Mouse (Mus musculus): ENCODE data around the gene Pmpca. TPM values are rescaled to one million over a fixed set of nuclear protein-coding genes. Genes with fewer than 3 reads are reported as not detected.

The Pmpca gene
- polyA plus RNA-seq, 1 experiment from 2014 or later = 49.1 TPM

- Histone ChIP-seq H3K27ac (no peak overlapping the region), H3K36me3 (ENCODE audit: inconsistent target) (peaks cover 97% of the 10 kb centered on the region), H3K4me3 (ENCODE audit: inconsistent target) (no peak overlapping the region), H3K79me2 (ENCODE audit: inconsistent target) (no peaks in the 10 kb centered on the region)
- 94% methylated on average over 2 of the region's 2 CpGs for WGBS (ENCODE audit: missing documents)
These were observed 35.4 kb downstream of the Pmpca start for GRCm38 (mm10) chr2:26424541-26424940.

- Histone ChIP-seq H3K79me2 (ENCODE audit: inconsistent target) (peaks cover 4% of the 10 kb centered on the region; the same call in 1 of the 2 replicates), H3K36me3 (ENCODE audit: inconsistent target) (peaks cover 95% of the 10 kb centered on the region), H3K27ac (no peak overlapping the region), H3K4me3 (ENCODE audit: inconsistent target) (no peak overlapping the region)
- 92% methylated on average over 5 of the region's 5 CpGs for WGBS (ENCODE audit: missing documents)
These were observed 40.7 kb downstream of the Pmpca start for GRCm38 (mm10) chr2:26429851-26430250.

- no peak overlapping the region for H3K4me3 ChIP-seq (ENCODE audit: inconsistent target)
- 96% methylated on average over 7 of the region's 7 CpGs for WGBS (ENCODE audit: missing documents)
- peaks cover 86% of the 10 kb centered on the region for H3K36me3 ChIP-seq (ENCODE audit: inconsistent target)
- no peak overlapping the region for H3K27ac ChIP-seq
- H3K79me2 ChIP-seq (ENCODE audit: inconsistent target) = peaks cover 53% of the 10 kb centered on the region
These were observed 45.8 kb downstream of the Pmpca start for GRCm38 (mm10) chr2:26434791-26435572.

GRCm38 (mm10) chr2:26437221-26437620 lies 48.1 kb downstream of the Pmpca start:
- Histone ChIP-seq H3K36me3 (ENCODE audit: inconsistent target) (peaks cover 84% of the 10 kb centered on the region), H3K27ac (no peak overlapping the region), H3K4me3 (ENCODE audit: inconsistent target) (no peak overlapping the region), H3K79me2 (ENCODE audit: inconsistent target) (peaks cover 75% of the 10 kb centered on the region)
- 89% methylated on average over 4 of the region's 4 CpGs for WGBS (ENCODE audit: missing documents)

- H3K79me2 ChIP-seq (ENCODE audit: inconsistent target) = peaks cover 86% of the 10 kb centered on the region
- no peak overlapping the region for H3K27ac ChIP-seq
- H3K4me3 ChIP-seq (ENCODE audit: inconsistent target) = no peak overlapping the region
- 95% methylated on average over 7 of the region's 7 CpGs for WGBS (ENCODE audit: missing documents)
- H3K36me3 ChIP-seq (ENCODE audit: inconsistent target) = peaks cover 74% of the 10 kb centered on the region
These were observed 49.2 kb downstream of the Pmpca start for GRCm38 (mm10) chr2:26438373-26438772.

- WGBS (ENCODE audit: missing documents) = 91% methylated on average over 6 of the region's 6 CpGs
- Histone ChIP-seq H3K4me3 (ENCODE audit: inconsistent target) (no peak overlapping the region), H3K36me3 (ENCODE audit: inconsistent target) (peaks cover 61% of the 10 kb centered on the region), H3K79me2 (ENCODE audit: inconsistent target) (peaks cover 97% of the 10 kb centered on the region), H3K27ac (no peak overlapping the region)
These were observed 50.5 kb downstream of the Pmpca start for GRCm38 (mm10) chr2:26439671-26440070.

GRCm38 (mm10) chr2:26441261-26441660 lies 52.1 kb downstream of the Pmpca start:
- Histone ChIP-seq H3K27ac (no peak overlapping the region), H3K4me3 (ENCODE audit: inconsistent target) (no peak overlapping the region), H3K36me3 (ENCODE audit: inconsistent target) (peaks cover 45% of the 10 kb centered on the region), H3K79me2 (ENCODE audit: inconsistent target) (peaks cover 83% of the 10 kb centered on the region)
- 86% methylated on average over 4 of the region's 4 CpGs for WGBS (ENCODE audit: missing documents)

GRCm38 (mm10) chr2:26441688-26442087 lies 52.5 kb downstream of the Pmpca start:
- H3K79me2 ChIP-seq (ENCODE audit: inconsistent target) = peaks cover 84% of the 10 kb centered on the region
- 97% methylated on average over 5 of the region's 5 CpGs for WGBS (ENCODE audit: missing documents)
- H3K27ac ChIP-seq = no peak overlapping the region
- H3K36me3 ChIP-seq (ENCODE audit: inconsistent target) = peaks cover 45% of the 10 kb centered on the region
- H3K4me3 ChIP-seq (ENCODE audit: inconsistent target) = no peak overlapping the region

GRCm38 (mm10) chr2:26442843-26443242 lies 53.7 kb downstream of the Pmpca start:
- Histone ChIP-seq H3K36me3 (ENCODE audit: inconsistent target) (peaks cover 39% of the 10 kb centered on the region), H3K4me3 (ENCODE audit: inconsistent target) (no peak overlapping the region), H3K79me2 (ENCODE audit: inconsistent target) (peaks cover 84% of the 10 kb centered on the region), H3K27ac (no peak overlapping the region)
- WGBS (ENCODE audit: missing documents) = 79% methylated on average over 1 of the region's 1 CpGs

- Histone ChIP-seq H3K27ac (0 out of 2 replicates have a peak overlapping the region, but pooled peaks have one; percentile 59), H3K36me3 (ENCODE audit: inconsistent target) (peaks cover 29% of the 10 kb centered on the region), H3K79me2 (ENCODE audit: inconsistent target) (peaks cover 78% of the 10 kb centered on the region), H3K4me3 (ENCODE audit: inconsistent target) (peak overlapping the region; percentile 94)
- 73% methylated on average over 2 of the region's 3 CpGs for WGBS (ENCODE audit: missing documents)
These were observed 54.7 kb downstream of the Pmpca start for GRCm38 (mm10) chr2:26443876-26444275.

- Histone ChIP-seq H3K79me2 (ENCODE audit: inconsistent target) (peaks cover 73% of the 10 kb centered on the region), H3K4me3 (ENCODE audit: inconsistent target) (peak overlapping the region; percentile 94), H3K27ac (peak overlapping the region; percentile 59), H3K36me3 (ENCODE audit: inconsistent target) (peaks cover 24% of the 10 kb centered on the region)
- 6% methylated on average over 15 of the region's 15 CpGs for WGBS (ENCODE audit: missing documents)
These were observed 55.2 kb downstream of the Pmpca start for GRCm38 (mm10) chr2:26444368-26444767.

- Histone ChIP-seq H3K4me3 (ENCODE audit: inconsistent target) (peak within 1 kb of the TSS; percentile 94), H3K27ac (peak within 1 kb of the TSS; percentile 77), H3K36me3 (ENCODE audit: inconsistent target) (peaks cover 18% of the 10 kb centered on the region), H3K79me2 (ENCODE audit: inconsistent target) (peaks cover 66% of the 10 kb centered on the region)
- under 1% methylated on average over 58 of the region's 61 CpGs for WGBS (ENCODE audit: missing documents)
These were observed 56.0 kb downstream of the Pmpca start, which contains the start of gene Sec16a for GRCm38 (mm10) chr2:26444946-26445665. Sec16a (minus strand) TSS chr2:26445216.

GRCm38 (mm10) chr2:26445666-26446445 lies 56.7 kb downstream of the Pmpca start:
- H3K4me3 ChIP-seq (ENCODE audit: inconsistent target) = peak overlapping the region; percentile 86
- H3K79me2 ChIP-seq (ENCODE audit: inconsistent target) = peaks cover 60% of the 10 kb centered on the region
- WGBS (ENCODE audit: missing documents) = 1% methylated on average over 44 of the region's 44 CpGs
- H3K27ac ChIP-seq = peak overlapping the region; percentile 77
- peaks cover 10% of the 10 kb centered on the region for H3K36me3 ChIP-seq (ENCODE audit: inconsistent target)

- Histone ChIP-seq H3K27ac (peak overlapping the region; percentile 77), H3K36me3 (ENCODE audit: inconsistent target) (peaks cover 2% of the 10 kb centered on the region), H3K4me3 (ENCODE audit: inconsistent target) (peak overlapping the region; percentile 86), H3K79me2 (ENCODE audit: inconsistent target) (peaks cover 51% of the 10 kb centered on the region)
- 76% methylated on average over 4 of the region's 4 CpGs for WGBS (ENCODE audit: missing documents)
These were observed 57.5 kb downstream of the Pmpca start for GRCm38 (mm10) chr2:26446671-26447070.

All from macrophage (primary cell).